ENCODE assay signal across 15 mouse cellular contexts in genomic region chrX:139653292-139653691, GRCm38 (mm10). TPM values are rescaled to one million over a fixed set of nuclear protein-coding genes. Genes with fewer than 3 reads are reported as not detected.
A peak's percentile ranks its signal among the peaks of the same experiment; 100 is the strongest.
DNase-seq lines count a peak whose midpoint lies in the region; ATAC-seq and TF ChIP-seq lines count a peak whose summit lies in the region.
"Had no signal": no experiment of that assay in that cellular context is flagged by ENCODE, and none has a peak within 500 bp of the region (broad histone marks: within the 10 kb centered on the region; RNA-seq: fewer than 3 reads in every experiment).

No protein-coding gene starts in this region.

- peak overlapping the region; percentile 12; the same call in 1 of the 2 replicates for H3K27ac ChIP-seq in gastrocnemius, adult 2 months
- H3K27ac ChIP-seq in lung, postnatal 0 days (ENCODE audit: low read length), result no peak overlapping the region
- no peak overlapping the region for H3K27ac ChIP-seq in liver, embryonic 12.5 days
- H3K27ac ChIP-seq: forebrain, embryonic 13.5 days; heart, embryonic 15.5 days had no signal

- H3K27me3 ChIP-seq in lung, postnatal 0 days (replicated peaks; ENCODE audit: insufficient read depth, low read length), result no peaks in the 10 kb centered on the region
- no peaks in the 10 kb centered on the region for H3K27me3 ChIP-seq in liver, embryonic 12.5 days (replicated peaks)
- H3K27me3 ChIP-seq: forebrain, embryonic 13.5 days; heart, embryonic 15.5 days had no signal

- H3K4me1 ChIP-seq in lung, postnatal 0 days (ENCODE audit: insufficient read depth, low read depth, low read length), result no peaks in the 10 kb centered on the region
- peaks cover 19% of the 10 kb centered on the region for H3K4me1 ChIP-seq in liver, embryonic 12.5 days
- H3K4me1 ChIP-seq: forebrain, embryonic 13.5 days had no signal

- TF ChIP-seq EP300 in lung, postnatal 0 days (IDR thresholded peaks at IDR 0.05), result no peak

- no peak for TF ChIP-seq CTCF in gastrocnemius, adult 2 months (IDR thresholded peaks at IDR 0.05)
- no peak for TF ChIP-seq CTCF in lung, postnatal 0 days (IDR thresholded peaks at IDR 0.05)

- H3K9ac ChIP-seq in lung, postnatal 0 days (replicated peaks; ENCODE audit: low read depth), result no peak overlapping the region
- no peak overlapping the region for H3K9ac ChIP-seq in liver, embryonic 12.5 days
- H3K9ac ChIP-seq: forebrain, embryonic 13.5 days; heart, embryonic 15.5 days had no signal

- 50% methylated on average over 3 of the region's 3 CpGs for WGBS in lung, postnatal 0 days
- WGBS in liver, embryonic 12.5 days (ENCODE audit: insufficient replicate concordance), result 36% methylated on average over 3 of the region's 3 CpGs

- ATAC-seq in lung, postnatal 0 days, result no peak; the same call in 1 of the 2 replicates
- ATAC-seq in liver, embryonic 12.5 days, result peak; percentile 86
- no peak for ATAC-seq in monocyte, adult 5-6 weeks (replicated peaks; ENCODE audit: insufficient number of reproducible peaks, low FRiP score, low TSS enrichment, poor library complexity, severe bottlenecking)
- ATAC-seq: forebrain, embryonic 13.5 days; hindbrain, embryonic 16.5 days had no signal

- no peak for DNase-seq in gastrocnemius, adult 2 months
- DNase-seq in gastrocnemius, postnatal 25 days, result no peak
- peak; percentile 10 for DNase-seq in lung, postnatal 0 days (ENCODE audit: low spot score)
- no peak for DNase-seq in lung, postnatal 10 days
- peak; percentile 51 for DNase-seq in yolk sac, embryonic 10.5 days (ENCODE audit: low spot score)
- DNase-seq in left cerebral cortex, adult 11 months (ENCODE audit: low spot score), result no peak
- DNase-seq: adrenal gland, postnatal 36 days; cerebellum, adult 11 months; kidney, adult 9 months; thymus, postnatal 36 days had no signal

- H3K9me3 ChIP-seq in lung, postnatal 0 days (ENCODE audit: low read length), result no peaks in the 10 kb centered on the region
- no peaks in the 10 kb centered on the region for H3K9me3 ChIP-seq in liver, embryonic 12.5 days (replicated peaks)
- H3K9me3 ChIP-seq: forebrain, embryonic 13.5 days; heart, embryonic 15.5 days had no signal

- intact Hi-C loops in gastrocnemius, adult 2 months (cut with DNase I), result no loop called here

- H3K4me2 ChIP-seq in lung, postnatal 0 days (replicated peaks; ENCODE audit: low read depth, low read length), result no peak overlapping the region
- no peak overlapping the region; the same call in 1 of the 2 replicates for H3K4me2 ChIP-seq in liver, embryonic 12.5 days
- H3K4me2 ChIP-seq: forebrain, embryonic 13.5 days; heart, embryonic 15.5 days had no signal

- no peaks in the 10 kb centered on the region for H3K36me3 ChIP-seq in lung, postnatal 0 days (ENCODE audit: insufficient read depth, low read length)
- no peaks in the 10 kb centered on the region for H3K36me3 ChIP-seq in liver, embryonic 12.5 days
- H3K36me3 ChIP-seq: heart, embryonic 15.5 days had no signal

- no peak overlapping the region for H3K4me3 ChIP-seq in gastrocnemius, adult 2 months
- H3K4me3 ChIP-seq in lung, postnatal 0 days (ENCODE audit: low read depth, low read length), result no peak overlapping the region
- no peak overlapping the region for H3K4me3 ChIP-seq in liver, embryonic 12.5 days
- H3K4me3 ChIP-seq: forebrain, embryonic 13.5 days; heart, embryonic 15.5 days had no signal

RNA-seq across cellular contexts. Expression of gene Tbc1d8b, which starts 31.5 kb away (rescaled TPM):
- total RNA-seq in gastrocnemius, adult 2 months (2021), result 1 to 10 TPM; 4.4 to 4.6 TPM
- total RNA-seq in gastrocnemius, postnatal 25 days (2021), result 1 to 10 TPM; 3.1 to 3.5 TPM
- polyA plus RNA-seq in lung, postnatal 0 days (2015; fragmentation: Nextera tagmentation; extraction: Ambion mirVana), result 2.2 and 2.5 TPM in 2 replicates
- polyA plus RNA-seq in liver, embryonic 12.5 days (2016; fragmentation: Nextera tagmentation; extraction: Ambion mirVana), result 0.91 TPM in 2 replicates
- total RNA-seq in monocyte, adult 5-6 weeks (2017), result 8.0 to 16.8 TPM (median 9.3 TPM) in 3 replicates

Comparison
In these comparisons a context has a peak if more than half of its experiments do, and no peak if none do; other contexts are left out.
1. DNase-seq: peak in lung, postnatal 0 days (single experiment) and yolk sac, embryonic 10.5 days (single experiment); none in gastrocnemius, adult 2 months (single experiment), gastrocnemius, postnatal 25 days (single experiment), lung, postnatal 10 days (single experiment) and left cerebral cortex, adult 11 months (single experiment).